Mouse (Mus musculus): ENCODE data around the gene Car9. TPM values are rescaled to one million over a fixed set of nuclear protein-coding genes. Genes with fewer than 3 reads are reported as not detected.

The Car9 gene
- 1 to 10 TPM; 1.1 to 1.2 TPM for total RNA-seq (2023)

DNA sequence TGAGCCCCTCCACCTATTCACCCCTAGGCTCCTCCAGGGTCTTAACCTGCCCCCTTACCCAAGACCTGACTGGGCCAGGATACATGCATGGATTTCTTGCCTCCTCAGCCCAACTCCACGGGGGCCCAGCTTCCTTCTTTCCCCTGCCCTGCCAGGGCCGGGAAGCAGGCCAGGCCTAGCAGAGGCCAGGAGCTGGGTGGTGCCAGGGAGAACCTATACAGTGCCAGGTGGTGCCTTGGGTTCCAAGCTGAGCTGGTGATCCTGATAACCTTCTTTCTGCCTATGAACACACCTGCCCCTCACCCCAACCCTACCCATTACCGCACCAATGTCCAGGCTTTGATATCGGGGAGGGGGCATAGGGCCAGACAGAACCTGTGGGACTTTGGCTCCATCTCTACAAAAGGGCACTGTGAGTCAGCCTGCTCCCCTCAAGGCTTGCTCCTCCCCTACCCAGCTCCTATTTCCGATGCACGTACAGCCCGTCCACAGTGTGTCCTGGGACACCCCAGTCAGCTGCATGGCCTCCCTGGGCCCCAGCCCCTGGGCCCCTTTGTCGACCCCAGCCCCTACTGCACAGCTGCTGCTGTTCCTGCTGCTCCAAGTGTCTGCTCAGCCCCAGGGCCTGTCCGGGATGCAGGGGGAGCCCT lies at the start of gene Car9:
TSS of gene Car9 (plus strand) at position 431 of the 650 bp plus-strand sequence.

DNA sequence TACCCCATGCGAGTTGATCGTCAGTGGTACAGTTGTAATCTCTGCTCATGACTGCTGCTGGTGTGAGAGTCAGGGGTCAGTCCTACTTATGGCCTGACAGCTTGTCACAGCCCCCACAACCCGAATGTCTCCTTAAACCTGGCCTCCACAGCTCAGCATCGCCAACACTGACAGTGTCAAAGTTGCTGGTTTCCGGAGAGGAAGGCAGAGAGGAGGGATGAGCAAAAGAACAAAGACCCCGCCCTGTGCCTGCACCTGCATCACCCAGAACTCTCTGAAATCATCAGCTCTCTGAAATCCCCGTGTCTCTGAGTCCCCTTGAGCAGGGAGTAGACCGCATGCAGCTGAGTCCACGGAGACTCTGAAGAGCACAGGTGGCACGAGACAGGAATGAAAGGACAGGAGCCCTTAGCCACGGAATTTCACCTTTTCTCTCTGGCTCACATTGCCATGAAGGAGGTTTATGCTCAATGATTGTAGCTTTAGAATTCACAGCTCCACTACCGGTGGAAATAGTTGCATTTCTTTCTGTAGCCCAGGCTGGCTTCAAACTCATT lies 23.2 kb upstream of the Car9 start, which contains the start of gene Sit1:
TSS of gene Sit1 (minus strand) at position 200 of the 557 bp plus-strand sequence.

GRCm38 (mm10) chr4:43492821-43493185 lies 14.0 kb upstream of the Car9 start, which contains the start of gene Ccdc107:
Gene Ccdc107 (plus strand): TSS chr4:43492900.

GRCm38 (mm10) chr4:43499407-43500333 lies 7.1 kb upstream of the Car9 start, which contains the start of gene Arhgef39:
Gene Arhgef39 (minus strand): TSS chr4:43499695.

DNA sequence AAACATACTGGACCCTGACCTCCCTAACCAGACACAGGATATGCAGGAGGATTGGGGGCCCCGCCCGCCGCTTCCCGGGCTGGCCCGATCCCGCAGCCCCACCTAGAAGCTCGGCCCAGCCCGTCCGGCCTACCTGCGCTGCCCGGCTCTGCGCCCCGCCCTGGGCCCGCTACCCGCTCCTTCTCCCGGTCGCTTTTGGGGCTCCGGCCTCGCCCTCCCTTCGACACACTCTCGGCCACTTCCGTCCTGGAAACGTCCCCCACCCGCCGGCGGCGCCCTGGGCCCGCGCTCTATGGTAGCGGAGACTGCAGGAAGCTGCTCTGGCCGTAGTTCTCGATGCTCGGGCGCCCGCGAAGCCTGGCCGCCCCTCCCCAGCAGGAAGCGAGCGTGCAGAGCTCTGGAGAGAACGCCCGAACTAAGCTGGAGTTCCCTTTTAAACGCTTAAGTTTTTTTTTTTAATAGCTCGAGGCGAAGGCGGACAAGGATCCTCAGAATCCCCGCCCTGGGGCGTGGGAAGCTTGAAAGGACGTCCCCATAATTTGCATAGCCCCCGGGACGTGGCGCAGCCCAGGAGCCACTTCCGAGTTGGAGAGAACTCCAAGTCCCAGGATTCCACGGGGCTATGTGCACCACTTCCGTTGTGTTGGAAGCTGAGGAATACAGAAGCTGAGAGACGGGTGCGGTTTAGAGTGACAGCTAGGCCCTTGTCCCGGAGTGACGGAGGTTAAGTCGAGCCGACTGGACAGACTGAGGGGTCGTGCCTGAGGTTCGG lies 55.4 kb downstream of the Car9 start, which contains the start of the genes Creb3 and Tln1:
TSS of gene Creb3 (plus strand) at position 336 of the 772 bp plus-strand sequence.
TSS of gene Tln1 (minus strand) at position 695 of the 772 bp plus-strand sequence.

Other genes starting within 250 kb of the Car9 start
- gene Atp8b5, start 239.8 kb upstream of the Car9 start, total RNA-seq (2023), result not detected
- 1 to 10 TPM; 2.5 to 3.2 TPM for gene Rusc2, start 125.0 kb upstream of the Car9 start, total RNA-seq (2023)
- gene Fam166b, start 77.8 kb upstream of the Car9 start, total RNA-seq (2023), result not detected
- gene Tesk1, start 65.0 kb upstream of the Car9 start, total RNA-seq (2023), result 1 to 10 TPM; 4.2 to 7.0 TPM
- gene Cd72, start 52.3 kb upstream of the Car9 start, total RNA-seq (2023), result 1 to 10 TPM; 3.0 to 5.0 TPM
- gene Sit1, start 23.2 kb upstream of the Car9 start, total RNA-seq (2023), result not detected
- gene Ccdc107, start 14.1 kb upstream of the Car9 start, total RNA-seq (2023), result 1 to 10 TPM; 4.0 to 7.5 TPM
- 10 to 100 TPM; 27.3 to 36.2 TPM for gene Arhgef39, start 7.3 kb upstream of the Car9 start, total RNA-seq (2023)
- 1 to 10 TPM; 1.8 TPM for gene Tpm2, start 16.8 kb downstream of the Car9 start, total RNA-seq (2023)
- 10 to 100 TPM; 49.0 to 54.9 TPM for gene Creb3, start 55.4 kb downstream of the Car9 start, total RNA-seq (2023)
- gene Tln1, start 55.7 kb downstream of the Car9 start, total RNA-seq (2023), result 100 to 1,000 TPM; 552 to 557 TPM
- 10 to 100 TPM; 50.0 to 56.1 TPM for gene Rgp1, start 71.7 kb downstream of the Car9 start, total RNA-seq (2023)
- gene Gba2, start 71.9 kb downstream of the Car9 start, total RNA-seq (2023), result 10 to 100 TPM; 30.8 to 30.9 TPM
- not detected for gene Msmp, start 77.5 kb downstream of the Car9 start, total RNA-seq (2023)
- gene Npr2, start 125.0 kb downstream of the Car9 start, total RNA-seq (2023), result under 1 TPM; 0.26 to 0.42 TPM
- not detected for gene Spag8, start 146.6 kb downstream of the Car9 start, total RNA-seq (2023)
- gene Hint2, start 149.5 kb downstream of the Car9 start, total RNA-seq (2023), result 10 to 100 TPM; 12.7 to 17.6 TPM
- under 1 TPM; 0.31 to 0.57 TPM for gene Tmem8b, start 162.0 kb downstream of the Car9 start, total RNA-seq (2023)
- under 1 TPM in 1 of 2 experiments, not detected in 1; 0.09 TPM for gene Fam221b, start 162.2 kb downstream of the Car9 start, total RNA-seq (2023)
- not detected for gene Olfr70, start 193.8 kb downstream of the Car9 start, total RNA-seq (2023)
- gene Olfr71, start 203.3 kb downstream of the Car9 start, total RNA-seq (2023), result not detected
- not detected for gene Hrct1, start 220.2 kb downstream of the Car9 start, total RNA-seq (2023)
- not detected for gene Spaar, start 223.1 kb downstream of the Car9 start, total RNA-seq (2023)

Measured in neutrophil, adult 83 days (primary cell).